Mouse (Mus musculus): ENCODE results near the gene Ubxn1. TPM values are rescaled to one million over a fixed set of nuclear protein-coding genes. Genes with fewer than 3 reads are reported as not detected.
"Not testable (repeated sequence)": the region's sequence is repeated elsewhere in the genome, so short reads cannot be mapped to it uniquely, and the experiment has no call there.

Ubxn1 gene
- total RNA-seq, 2 experiments from 2014 or later: 109 to 122 TPM

DNA sequence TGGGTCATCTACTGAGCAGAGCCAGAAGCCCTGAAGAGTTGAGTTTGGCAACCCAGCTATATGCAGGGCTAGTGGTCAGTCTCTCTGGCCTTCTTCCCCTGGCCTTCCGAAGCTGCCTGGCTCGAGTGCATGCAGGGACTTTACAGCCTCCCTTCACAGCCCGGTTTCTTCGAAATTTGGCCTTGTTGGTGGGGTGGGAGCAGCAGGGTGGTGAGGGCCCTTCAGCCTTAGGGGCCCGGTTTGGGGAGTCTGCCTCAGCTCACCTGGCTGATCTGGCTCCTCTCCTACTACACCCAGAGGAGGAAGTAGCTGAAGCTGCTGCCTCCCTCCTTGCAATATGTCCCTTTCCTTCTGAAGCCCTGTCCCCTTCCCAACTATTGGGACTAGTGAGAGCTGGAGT lies 24.9 kb downstream of the Ubxn1 start:
- DNase-seq; intact Hi-C loops (cut with DNase I): not testable (repeated sequence)

DNA sequence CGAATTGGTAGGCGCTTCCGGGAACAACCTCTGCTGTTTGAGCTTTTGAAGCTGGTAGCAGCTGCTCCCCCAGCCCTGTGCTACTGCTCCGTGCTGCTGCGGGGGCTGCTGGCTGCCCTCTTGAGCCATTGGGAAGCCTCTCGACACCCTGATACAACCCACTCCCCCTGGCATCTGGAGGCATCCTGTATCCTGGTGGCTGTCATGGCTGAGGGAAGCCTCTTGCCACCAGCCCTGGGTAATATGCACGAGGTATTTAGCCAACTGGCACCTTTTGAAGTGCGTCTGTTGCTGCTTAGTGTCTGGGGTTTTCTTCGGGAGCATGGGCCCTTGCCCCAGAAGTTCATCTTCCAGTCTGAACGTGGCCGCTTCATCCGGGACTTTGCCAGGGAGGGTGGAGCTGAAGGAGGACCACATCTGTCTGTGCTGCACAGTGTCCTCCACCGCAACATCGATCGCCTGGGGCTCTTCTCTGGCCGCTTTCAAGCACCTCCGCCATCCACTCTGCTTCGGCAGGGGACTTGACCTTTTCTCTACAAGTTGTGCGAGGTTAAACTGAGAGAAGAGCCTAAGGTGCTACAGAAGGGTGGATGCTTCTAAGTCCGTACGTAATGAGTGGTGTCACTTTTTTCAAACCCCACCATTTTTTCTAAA lies 26.0 kb downstream of the Ubxn1 start:
- DNase-seq: peak; percentile 60
- intact Hi-C loops (cut with DNase I): not testable (repeated sequence)

DNA sequence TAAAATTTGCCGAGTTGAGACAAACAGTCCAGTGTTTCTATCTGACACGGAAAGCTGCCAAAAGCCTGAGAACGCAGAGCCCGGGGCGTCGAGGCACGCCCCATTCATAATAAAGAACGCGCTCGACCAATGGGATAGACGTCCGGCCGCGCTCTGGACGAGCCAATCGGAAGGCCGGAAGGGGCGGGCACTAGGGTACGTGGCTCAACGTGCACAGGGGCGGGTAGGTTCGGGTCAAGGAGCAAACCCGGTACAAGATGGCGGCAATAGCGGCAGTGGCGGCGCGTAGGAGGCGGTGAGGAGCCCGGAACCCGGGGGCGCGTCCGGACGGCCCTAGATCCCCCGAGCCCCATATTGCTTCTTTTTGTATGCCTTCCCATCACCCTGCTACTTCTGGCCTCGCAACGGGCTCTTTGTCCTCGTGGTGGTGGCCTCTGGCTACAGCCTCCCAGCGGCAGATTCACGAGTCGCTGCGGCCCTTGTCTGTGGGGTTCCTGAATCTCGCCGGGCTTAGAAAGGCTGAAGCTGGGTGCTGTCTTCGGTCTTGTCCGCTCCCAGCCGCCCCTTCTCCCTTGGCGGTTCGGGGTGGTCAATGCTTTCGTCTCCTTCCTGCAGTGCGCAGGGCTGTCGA lies 26.7 kb downstream of the Ubxn1 start, which contains the start of gene Ganab:
Ganab (plus strand) TSS at position 207 of the 631 bp plus-strand sequence.
- intact Hi-C loops (cut with DNase I): no loop called here
- peak; percentile 97 for DNase-seq

DNA sequence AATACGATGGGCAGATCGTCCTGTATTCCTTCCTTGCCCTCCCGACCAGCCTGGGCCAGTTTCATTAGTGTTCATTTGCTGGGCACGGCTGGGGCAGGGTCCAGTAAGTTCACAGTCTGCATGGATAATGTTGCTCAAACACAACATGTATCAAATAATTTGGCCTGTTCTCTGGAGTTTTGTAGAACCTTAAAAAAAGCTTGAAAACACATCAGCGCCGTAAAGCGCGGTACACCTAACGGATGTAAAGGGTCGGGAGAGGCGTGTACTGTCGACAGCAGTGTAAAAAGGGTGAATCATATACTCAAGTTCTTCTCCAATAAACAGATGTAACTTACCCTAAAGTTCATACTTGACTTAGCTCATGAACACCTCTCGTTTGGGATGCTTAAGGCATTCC lies 27.3 kb downstream of the Ubxn1 start:
- intact Hi-C loops (cut with DNase I): no loop called here
- DNase-seq: no peak

DNA sequence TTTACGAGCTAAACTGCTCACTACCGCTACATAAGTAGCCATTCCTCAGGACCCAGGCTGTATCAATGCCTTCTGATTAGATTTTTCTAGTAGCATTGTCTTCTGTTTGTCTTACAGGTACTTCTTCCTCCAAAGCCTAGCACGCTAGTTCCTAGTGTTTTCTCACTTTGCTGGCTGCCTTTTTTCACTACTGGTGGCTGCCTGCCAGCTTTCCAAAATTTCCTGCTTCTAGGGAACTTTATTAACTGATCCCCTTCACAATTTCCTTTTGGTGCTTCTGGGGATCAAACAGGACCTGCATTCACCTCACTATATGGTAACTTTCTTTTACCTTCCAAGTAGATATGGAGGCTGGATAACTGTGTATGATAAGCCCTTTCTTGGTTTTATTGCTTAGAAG lies 27.8 kb downstream of the Ubxn1 start:
- intact Hi-C loops (cut with DNase I): no loop called here
- no peak for DNase-seq

DNA sequence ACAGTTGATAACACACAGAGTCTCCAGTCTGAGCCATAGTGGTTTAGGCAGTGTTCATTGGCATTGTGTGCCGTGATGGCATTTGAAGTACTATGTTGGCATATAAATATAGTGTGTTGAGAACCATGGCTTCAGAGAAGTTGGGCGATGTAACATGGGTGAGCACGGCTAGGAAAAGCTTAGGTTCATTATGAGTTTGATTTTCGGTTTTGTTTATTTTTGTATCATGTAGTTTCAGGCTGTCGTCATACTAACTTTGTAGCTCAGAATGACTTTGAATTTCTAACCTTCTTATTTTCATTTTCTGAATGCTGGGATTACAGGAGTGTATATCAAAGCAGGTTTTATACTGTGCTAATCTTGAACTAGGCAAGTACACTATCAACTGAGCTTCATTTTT lies 32.1 kb downstream of the Ubxn1 start:
- no peak for DNase-seq
- intact Hi-C loops (cut with DNase I): no loop called here

DNA sequence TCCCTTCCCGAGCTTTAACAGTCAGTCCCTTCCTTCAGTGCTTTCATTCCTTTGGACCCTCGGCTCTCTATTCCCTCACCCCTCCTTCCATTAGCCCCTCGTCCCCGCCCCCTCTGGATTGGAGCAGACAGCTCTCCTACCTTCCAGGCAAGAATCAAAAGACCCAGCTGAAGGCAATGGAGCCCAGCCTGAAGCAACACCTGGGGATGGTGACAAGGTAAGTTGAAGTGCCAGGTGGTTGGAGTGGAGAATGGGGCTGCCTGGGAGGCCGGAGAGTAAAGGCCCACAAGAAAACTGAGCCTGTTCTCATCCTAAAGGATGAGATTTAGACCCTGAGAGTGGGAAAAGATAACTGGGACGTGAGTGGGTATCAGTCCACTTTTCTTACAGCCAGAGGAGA lies 37.2 kb downstream of the Ubxn1 start:
- intact Hi-C loops (cut with DNase I): no loop called here
- no peak for DNase-seq

DNA sequence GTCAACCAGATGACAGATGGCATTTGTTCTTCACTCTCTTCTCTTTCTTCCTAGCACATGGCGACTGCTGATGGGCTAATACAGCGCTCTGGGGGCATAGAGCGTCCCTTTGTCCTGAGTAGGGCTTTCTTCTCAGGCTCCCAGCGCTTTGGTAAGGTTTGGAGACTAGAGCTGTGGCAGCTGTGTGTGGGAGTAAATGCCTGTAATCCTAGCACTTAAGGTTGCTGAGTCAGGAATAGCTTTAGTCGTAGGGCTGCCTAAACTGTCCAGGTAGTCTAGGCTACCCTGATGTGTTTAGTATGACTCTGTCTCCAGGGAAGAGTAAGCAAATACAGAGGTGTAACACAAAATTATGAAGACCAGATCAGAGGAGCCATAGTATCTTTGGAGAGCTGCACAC lies 40.5 kb downstream of the Ubxn1 start:
- intact Hi-C loops (cut with DNase I): no loop called here

DNA sequence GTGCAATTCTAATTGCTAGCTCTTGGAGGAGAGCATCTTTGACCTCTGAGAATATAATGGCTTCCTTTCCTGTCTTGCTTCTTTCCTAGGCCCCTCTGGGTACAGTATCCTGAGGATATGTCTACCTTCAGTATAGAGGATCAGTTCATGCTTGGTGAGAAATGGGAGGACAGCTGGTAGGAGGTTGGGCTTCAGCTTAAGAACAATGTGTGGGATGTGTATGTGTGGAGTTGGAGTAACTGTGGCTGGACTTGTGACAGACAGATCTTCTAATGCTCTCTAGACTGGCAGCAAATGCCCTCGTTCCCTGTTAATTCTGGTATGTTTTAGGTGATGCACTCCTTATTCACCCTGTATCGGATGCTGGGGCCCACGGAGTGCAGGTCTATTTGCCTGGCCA lies 42.9 kb downstream of the Ubxn1 start:
- no peak for DNase-seq
- intact Hi-C loops (cut with DNase I): no loop called here

More for the DNA sequence above, 40.5 kb downstream of the Ubxn1 start:
- DNase-seq: no peak

DNA sequence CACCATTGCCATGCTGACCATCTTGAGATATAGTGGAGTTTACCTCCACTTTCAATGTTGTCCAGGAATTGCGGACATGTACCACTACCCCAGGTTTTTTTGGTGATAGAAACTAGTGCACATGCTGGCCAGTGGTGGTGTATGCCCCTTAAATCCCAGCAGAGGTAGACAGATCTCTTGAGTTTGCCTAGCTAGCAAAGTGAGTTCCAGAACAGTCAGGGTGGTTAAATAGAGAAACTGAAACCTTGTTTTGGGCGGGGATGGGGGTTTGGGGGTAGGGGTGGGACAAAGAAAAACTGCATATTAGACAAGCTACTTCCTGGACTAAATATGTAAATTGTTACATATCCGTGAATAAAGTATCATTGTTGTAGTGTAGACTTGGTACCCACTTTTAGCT lies 47.7 kb downstream of the Ubxn1 start:
- no peak for DNase-seq
- intact Hi-C loops (cut with DNase I): no loop called here

DNA sequence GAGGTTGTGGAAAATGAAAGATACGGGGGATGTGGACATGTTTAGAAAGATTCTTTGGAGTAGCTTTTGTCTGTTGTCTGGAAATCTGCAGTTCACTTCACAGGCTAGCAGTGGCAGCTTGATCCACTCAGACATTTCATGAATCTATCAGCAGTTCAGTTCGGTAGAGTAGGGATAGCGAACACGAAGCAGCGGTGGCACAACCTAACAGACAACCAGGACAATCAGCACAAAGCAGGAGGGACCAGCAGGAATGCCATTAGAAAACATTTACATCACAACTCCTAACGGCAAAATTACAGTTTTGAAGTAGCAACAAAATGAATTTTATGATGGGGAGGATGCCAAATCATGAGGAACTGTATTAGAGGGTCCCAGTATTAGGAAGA lies 48.4 kb downstream of the Ubxn1 start:
- no peak for DNase-seq
- intact Hi-C loops (cut with DNase I): no loop called here

DNA sequence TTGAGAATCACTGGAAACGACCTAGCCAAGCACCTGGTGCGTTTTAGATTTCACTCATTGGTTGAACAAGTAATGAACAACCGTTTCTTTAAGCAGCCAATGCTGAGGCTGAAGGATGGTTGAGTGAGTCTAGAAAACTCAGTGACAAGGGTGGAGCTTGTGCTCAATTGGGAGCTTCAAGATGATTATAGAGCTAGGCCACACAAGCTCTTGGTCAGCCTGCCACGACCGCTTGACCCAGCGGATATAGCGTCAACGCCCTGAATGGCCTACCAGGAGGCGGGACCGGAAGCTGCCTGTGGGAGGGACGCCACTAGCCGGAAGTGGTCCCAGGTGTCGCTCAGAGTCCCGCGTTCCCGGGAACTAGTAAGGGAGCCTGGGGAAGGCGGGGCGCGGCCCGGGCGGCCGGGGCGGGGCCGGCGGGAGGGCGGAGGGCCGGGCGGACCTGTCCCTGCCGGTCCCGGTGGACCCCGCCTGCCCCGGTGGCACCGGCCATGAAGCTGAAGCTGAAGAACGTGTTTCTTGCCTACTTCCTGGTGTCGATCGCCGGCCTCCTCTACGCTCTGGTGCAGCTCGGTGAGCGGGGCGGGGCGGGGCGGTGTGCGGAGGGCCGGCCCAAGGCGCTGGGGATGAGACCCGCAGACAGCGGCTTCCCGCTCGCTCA lies 48.9 kb downstream of the Ubxn1 start, which contains the start of gene B3gat3:
B3gat3 (plus strand) TSS at position 302 of the 664 bp plus-strand sequence.
- DNase-seq: peak; percentile 94
- intact Hi-C loops (cut with DNase I): no loop called here

DNA sequence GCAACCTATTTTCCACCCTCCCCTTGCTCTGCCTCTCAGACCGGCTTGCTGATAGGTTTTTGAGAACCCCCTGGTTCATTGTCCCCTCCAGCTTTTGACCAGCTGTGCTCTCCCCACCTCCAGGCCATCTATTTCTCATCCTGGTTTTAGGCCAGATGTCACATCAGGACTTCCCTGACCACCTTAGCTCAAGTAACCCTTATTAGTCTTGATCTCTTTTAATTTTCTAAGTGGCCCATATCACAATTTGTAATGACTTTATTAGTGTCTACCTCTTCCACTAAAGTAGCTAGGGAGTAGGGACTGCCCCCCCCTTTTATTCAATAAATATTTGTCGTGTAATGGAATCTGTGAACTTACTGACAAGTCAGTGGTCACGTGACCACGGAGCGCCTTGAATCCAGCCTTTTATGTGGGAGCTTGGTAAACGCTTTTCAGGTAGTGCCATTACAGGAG lies 49.6 kb downstream of the Ubxn1 start:
- no peak for DNase-seq
- intact Hi-C loops (cut with DNase I): no loop called here

DNA sequence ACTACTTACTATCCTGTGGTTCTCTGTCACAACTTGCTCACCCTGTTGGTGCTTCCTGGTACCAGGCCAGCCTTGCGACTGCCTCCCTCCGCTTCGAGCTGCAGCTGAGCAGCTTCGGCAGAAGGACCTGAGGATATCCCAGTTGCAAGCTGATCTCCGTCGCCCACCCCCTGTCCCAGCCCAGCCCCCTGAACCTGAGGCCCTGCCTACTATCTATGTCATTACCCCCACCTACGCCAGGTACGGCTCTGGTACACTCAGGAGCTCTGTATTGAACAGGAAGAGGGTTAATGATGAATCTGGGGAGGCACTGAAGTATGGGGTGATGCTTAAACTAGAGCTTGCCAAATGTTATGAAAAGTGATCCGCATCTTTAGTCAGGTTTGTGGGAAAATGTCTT lies 50.4 kb downstream of the Ubxn1 start:
- intact Hi-C loops (cut with DNase I): no loop called here
- no peak for DNase-seq

Small RNA genes within 50 kb of the gene (microRNA-seq; reads per million reads assigned to microRNA genes)
- not detected for gene Mir5136

Other genes starting within 250 kb of the Ubxn1 start
- gene Chrm1, start 207.7 kb upstream of the Ubxn1 start, total RNA-seq (2021): 10 to 100 TPM; 58.0 to 63.6 TPM
- gene Slc3a2, start 148.1 kb upstream of the Ubxn1 start, total RNA-seq (2021): 100 to 1,000 TPM; 166 to 179 TPM
- gene Wdr74, start 135.7 kb upstream of the Ubxn1 start, total RNA-seq (2021): 10 to 100 TPM; 55.9 to 56.5 TPM
- gene 1700092M07Rik, start 130.8 kb upstream of the Ubxn1 start, total RNA-seq (2021): 1 to 10 TPM; 2.7 to 2.8 TPM
- 10 to 100 TPM; 70.8 to 77.5 TPM for gene Stx5a, start 130.1 kb upstream of the Ubxn1 start, total RNA-seq (2021)
- gene Nxf1, start 114.4 kb upstream of the Ubxn1 start, total RNA-seq (2021): 100 to 1,000 TPM; 105 to 110 TPM
- gene Tmem223, start 100.5 kb upstream of the Ubxn1 start, total RNA-seq (2021): 100 to 1,000 TPM in 1 of 2 experiments, 10 to 100 TPM in 1; 96.5 to 102 TPM
- gene Tmem179b, start 97.0 kb upstream of the Ubxn1 start, total RNA-seq (2021): 1 to 10 TPM; 8.2 to 9.2 TPM
- gene Taf6l, start 85.1 kb upstream of the Ubxn1 start, total RNA-seq (2021): 10 to 100 TPM; 24.9 to 29.4 TPM
- 10 to 100 TPM; 87.2 to 92.3 TPM for gene Polr2g, start 72.9 kb upstream of the Ubxn1 start, total RNA-seq (2021)
- gene Zbtb3, start 68.9 kb upstream of the Ubxn1 start, total RNA-seq (2021): 1 to 10 TPM; 5.1 to 6.8 TPM
- gene Ttc9c, start 52.2 kb upstream of the Ubxn1 start, total RNA-seq (2021): 10 to 100 TPM; 46.0 to 47.2 TPM
- gene Hnrnpul2, start 51.5 kb upstream of the Ubxn1 start, total RNA-seq (2021): 100 to 1,000 TPM; 108 to 116 TPM
- not detected for gene AC129217.1, start 41.7 kb upstream of the Ubxn1 start, total RNA-seq (2021)
- gene Bscl2, start 34.0 kb upstream of the Ubxn1 start, total RNA-seq (2021): 10 to 100 TPM; 76.9 to 78.4 TPM
- gene Gng3, start 32.3 kb upstream of the Ubxn1 start, total RNA-seq (2021): 100 to 1,000 TPM; 275 to 279 TPM
- gene Lrrn4cl, start 20.7 kb upstream of the Ubxn1 start, total RNA-seq (2021): under 1 TPM; 0.76 to 0.93 TPM
- gene Uqcc3, start 9.4 kb downstream of the Ubxn1 start, total RNA-seq (2021): 10 to 100 TPM; 22.3 to 25.7 TPM
- gene Lbhd1, start 12.2 kb downstream of the Ubxn1 start, total RNA-seq (2021): 1 to 10 TPM; 4.6 to 8.6 TPM
- gene Gm49403, start 12.4 kb downstream of the Ubxn1 start, total RNA-seq (2021): not detected
- 10 to 100 TPM; 16.4 to 21.4 TPM for gene 1810009A15Rik, start 17.4 kb downstream of the Ubxn1 start, total RNA-seq (2021)
- gene Gm49416, start 17.4 kb downstream of the Ubxn1 start, total RNA-seq (2021): 1 to 10 TPM; 4.2 to 5.8 TPM
- 10 to 100 TPM; 25.3 to 25.6 TPM for gene Ints5, start 21.5 kb downstream of the Ubxn1 start, total RNA-seq (2021)
- 100 to 1,000 TPM; 102 to 110 TPM for gene Ganab, start 26.6 kb downstream of the Ubxn1 start, total RNA-seq (2021)
- 100 to 1,000 TPM; 109 to 115 TPM for gene B3gat3, start 48.9 kb downstream of the Ubxn1 start, total RNA-seq (2021)
- 1 to 10 TPM; 1.4 to 1.7 TPM for gene Rom1, start 57.9 kb downstream of the Ubxn1 start, total RNA-seq (2021)
- gene Eml3, start 58.1 kb downstream of the Ubxn1 start, total RNA-seq (2021): 10 to 100 TPM in 1 of 2 experiments, 1 to 10 TPM in 1; 9.4 to 11.6 TPM
- 10 to 100 TPM; 75.4 to 79.6 TPM for gene Mta2, start 70.4 kb downstream of the Ubxn1 start, total RNA-seq (2021)
- gene Tut1, start 82.4 kb downstream of the Ubxn1 start, total RNA-seq (2021): 10 to 100 TPM; 17.5 to 20.0 TPM
- 100 to 1,000 TPM; 385 to 398 TPM for gene Eef1g, start 95.5 kb downstream of the Ubxn1 start, total RNA-seq (2021)
- gene Ahnak, start 117.8 kb downstream of the Ubxn1 start, total RNA-seq (2021): 10 to 100 TPM; 14.0 to 18.5 TPM
- gene Scgb1a1, start 216.5 kb downstream of the Ubxn1 start, total RNA-seq (2021): under 1 TPM in 1 of 2 experiments, not detected in 1; 0.94 TPM

All from left cerebral cortex, postnatal 4 days (tissue).